Mouse (Mus musculus) adrenal gland, postnatal 10 days (tissue): ENCODE results near the gene Mon1a. TPM values are rescaled to one million over a fixed set of nuclear protein-coding genes. Genes with fewer than 3 reads are reported as not detected.

Experiments
- DNase-seq: peaks from one replicate; pipeline ENCODE4 v3.0.0; 2021; ENCODE audit warnings: mixed read lengths
- total RNA-seq, 2 experiments: library from RNA; stranded (reverse); gene quantifications; 2 replicates each; pipeline ENCODE4 v1.2.3; 2021

Gene Mon1a
- total RNA-seq, 2 experiments from 2014 or later, result 11.1 to 13.1 TPM

- DNase-seq, result no peak
Observed at GRCm38 (mm10) chr9:107949922-107950235, 61.9 kb downstream of the Mon1a start, which contains the start of gene Traip. Gene Traip, plus strand, starts transcription at chr9:107950136.

- DNase-seq, result peak; percentile 95
Observed at GRCm38 (mm10) chr9:107950460-107951355, 62.8 kb downstream of the Mon1a start.

Other genes with a start within 250 kb of the Mon1a start
- 10 to 100 TPM; 42.0 to 95.1 TPM for gene Slc38a3, start 218.6 kb upstream of the Mon1a start, total RNA-seq
- gene Gnat1, start 208.4 kb upstream of the Mon1a start, total RNA-seq, result under 1 TPM; 0.33 to 0.42 TPM
- gene Sema3f, start 177.7 kb upstream of the Mon1a start, total RNA-seq, result 10 to 100 TPM; 20.2 to 24.8 TPM
- 100 to 1,000 TPM in 1 of 2 experiments, 10 to 100 TPM in 1; 97.7 to 131 TPM for gene Rbm5, start 117.2 kb upstream of the Mon1a start, total RNA-seq
- 10 to 100 TPM; 35.9 to 56.7 TPM for gene Rbm6, start 14.9 kb upstream of the Mon1a start, total RNA-seq
- 1 to 10 TPM; 5.6 to 8.5 TPM for gene Mst1r, start 18.7 kb downstream of the Mon1a start, total RNA-seq
- gene Actl11, start 40.3 kb downstream of the Mon1a start, total RNA-seq, result not detected
- 1 to 10 TPM; 1.6 to 2.7 TPM for gene Camkv, start 47.5 kb downstream of the Mon1a start, total RNA-seq
- gene Traip, start 62.0 kb downstream of the Mon1a start, total RNA-seq, result 1 to 10 TPM; 5.1 to 7.4 TPM
- 10 to 100 TPM; 19.0 to 22.5 TPM for gene Uba7, start 87.4 kb downstream of the Mon1a start, total RNA-seq
- under 1 TPM; 0.48 to 0.85 TPM for gene Gm20661, start 94.9 kb downstream of the Mon1a start, total RNA-seq
- 10 to 100 TPM; 18.6 to 18.7 TPM for gene Inka1, start 97.7 kb downstream of the Mon1a start, total RNA-seq
- 1 to 10 TPM; 1.7 to 2.6 TPM for gene Cdhr4, start 104.3 kb downstream of the Mon1a start, total RNA-seq
- 1 to 10 TPM; 1.1 to 1.6 TPM for gene Gm20662, start 108.2 kb downstream of the Mon1a start, total RNA-seq
- gene Ip6k1, start 114.3 kb downstream of the Mon1a start, total RNA-seq, result 10 to 100 TPM; 88.7 to 97.3 TPM
- 10 to 100 TPM; 18.5 to 21.0 TPM for gene Gmppb, start 161.1 kb downstream of the Mon1a start, total RNA-seq
- gene Amigo3, start 165.0 kb downstream of the Mon1a start, total RNA-seq, result 1 to 10 TPM; 2.7 to 3.4 TPM
- gene Mst1, start 192.3 kb downstream of the Mon1a start, total RNA-seq, result 10 to 100 TPM; 12.8 to 28.1 TPM
- 10 to 100 TPM; 54.3 to 71.9 TPM for gene Rnf123, start 195.2 kb downstream of the Mon1a start, total RNA-seq
- 10 to 100 TPM; 72.2 to 81.8 TPM for gene Apeh, start 206.5 kb downstream of the Mon1a start, total RNA-seq